Mouse (Mus musculus) embryo, embryonic 9.5 days (tissue): ENCODE results near the gene Dazap1.

Experiments used
- DNase-seq: peaks from one replicate; pipeline ENCODE4 v3.0.0-alpha.2; 2017; ENCODE audit errors: extremely low spot score

Gene Dazap1

DNA sequence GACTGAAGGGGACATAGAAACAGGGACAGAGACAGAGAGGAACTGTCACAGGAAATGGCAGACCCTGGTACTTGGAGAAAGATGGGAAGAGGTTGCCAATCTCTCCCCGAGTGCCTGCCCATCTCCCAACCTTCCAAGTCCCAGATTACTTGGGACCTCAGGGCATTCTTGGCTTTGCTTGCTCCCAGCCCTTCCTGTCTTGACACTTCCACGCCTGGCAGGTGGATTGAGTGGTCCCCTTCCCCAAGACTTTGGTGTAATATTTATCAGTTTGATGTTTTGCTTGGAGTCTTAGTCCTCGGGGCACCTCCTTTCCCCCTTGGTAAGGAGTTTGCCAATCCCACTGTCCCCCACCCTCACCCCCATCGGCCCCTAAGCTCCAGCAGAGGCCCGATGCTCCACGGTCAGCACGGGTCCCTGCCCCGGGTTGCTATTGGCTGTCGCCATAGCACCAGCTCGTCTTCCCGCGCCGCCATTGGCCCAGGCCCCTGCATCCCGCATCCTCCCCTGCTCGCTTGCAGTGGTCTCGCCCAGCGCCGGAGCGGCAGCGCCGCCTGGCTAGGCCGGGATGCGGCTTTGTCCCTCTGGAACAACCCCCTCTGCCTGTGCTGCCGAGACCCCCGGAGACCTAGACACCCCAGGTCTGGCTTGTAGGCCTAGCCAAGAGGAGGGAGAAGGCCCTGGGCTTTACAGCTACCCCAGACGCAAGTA, 37.4 kb downstream of the Dazap1 start:
- peak; percentile 83 for DNase-seq

GRCm38 (mm10) chr10:80299301-80299700, 38.0 kb downstream of the Dazap1 start:
- no peak for DNase-seq

DNA sequence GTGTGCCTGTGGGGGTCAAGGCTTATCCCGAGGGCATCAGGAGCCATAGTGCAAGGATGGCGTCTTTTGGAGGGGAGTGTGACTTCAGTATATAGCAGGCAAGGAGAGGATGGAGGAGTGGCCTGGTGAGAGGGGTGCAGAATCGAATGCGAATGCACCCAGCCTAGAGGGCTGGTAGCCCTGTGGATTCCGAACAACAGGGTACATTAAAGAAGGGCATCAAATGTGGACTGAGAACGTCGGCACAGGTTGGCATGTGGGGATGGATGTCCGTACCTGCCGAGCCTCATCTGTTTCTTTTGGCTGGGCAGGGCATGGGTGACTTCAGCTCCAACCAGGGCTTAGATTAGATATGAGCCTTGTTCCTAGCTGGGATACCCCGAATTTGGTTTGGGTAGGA, 38.5 kb downstream of the Dazap1 start:
- DNase-seq, result no peak

DNA sequence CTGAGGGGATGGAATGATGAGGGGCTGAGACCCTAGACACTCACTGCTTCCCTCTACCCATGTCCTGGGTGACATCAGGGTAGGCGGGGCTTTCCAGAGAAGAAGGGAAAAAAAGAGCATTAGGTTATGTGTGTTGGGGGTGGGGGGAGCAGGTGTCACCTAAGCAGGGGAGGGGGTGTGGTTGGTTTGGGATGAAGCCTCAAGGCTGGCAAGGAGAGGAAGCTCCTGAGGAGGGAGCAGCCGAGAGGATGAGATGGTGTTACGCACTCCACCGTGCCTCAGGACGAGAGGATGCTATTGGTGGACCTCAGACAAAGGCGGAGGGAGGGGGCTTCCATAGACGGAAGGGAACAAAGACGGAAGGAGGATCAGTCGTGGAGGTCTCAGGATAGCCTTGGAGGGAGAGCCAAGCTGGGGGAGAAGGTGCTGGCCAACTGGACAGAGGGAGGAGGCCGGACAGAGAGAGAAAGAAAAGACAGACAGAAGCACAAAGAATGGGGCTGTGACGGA, 39.4 kb downstream of the Dazap1 start:
- no peak for DNase-seq

GRCm38 (mm10) chr10:80301256-80302081, 40.2 kb downstream of the Dazap1 start:
- no peak for DNase-seq

- no peak for DNase-seq
Measured at GRCm38 (mm10) chr10:80302082-80302355, 40.7 kb downstream of the Dazap1 start.

- DNase-seq, result peak; percentile 82
Measured at GRCm38 (mm10) chr10:80302471-80302881, 41.2 kb downstream of the Dazap1 start.

DNA sequence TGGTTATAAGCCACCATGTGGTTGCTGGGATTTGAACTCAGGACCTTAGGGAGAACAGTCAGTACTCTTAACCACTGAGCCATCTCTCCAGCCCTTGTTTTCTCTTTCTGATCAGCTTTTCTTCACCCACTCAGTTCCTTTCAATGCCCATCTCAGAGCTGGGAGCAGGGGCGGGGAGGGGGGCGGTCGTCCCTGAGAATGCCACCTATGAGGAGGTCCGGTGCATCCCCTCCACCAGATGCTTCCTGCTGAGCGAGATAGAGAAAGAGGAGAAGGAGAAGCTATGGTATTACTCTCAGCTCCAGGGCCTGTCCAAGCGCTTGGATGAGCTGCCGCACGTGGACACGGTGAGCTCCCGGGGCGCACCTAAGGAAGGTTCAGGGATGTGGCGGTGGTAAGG, 43.2 kb downstream of the Dazap1 start:
- DNase-seq, result no peak

DNA sequence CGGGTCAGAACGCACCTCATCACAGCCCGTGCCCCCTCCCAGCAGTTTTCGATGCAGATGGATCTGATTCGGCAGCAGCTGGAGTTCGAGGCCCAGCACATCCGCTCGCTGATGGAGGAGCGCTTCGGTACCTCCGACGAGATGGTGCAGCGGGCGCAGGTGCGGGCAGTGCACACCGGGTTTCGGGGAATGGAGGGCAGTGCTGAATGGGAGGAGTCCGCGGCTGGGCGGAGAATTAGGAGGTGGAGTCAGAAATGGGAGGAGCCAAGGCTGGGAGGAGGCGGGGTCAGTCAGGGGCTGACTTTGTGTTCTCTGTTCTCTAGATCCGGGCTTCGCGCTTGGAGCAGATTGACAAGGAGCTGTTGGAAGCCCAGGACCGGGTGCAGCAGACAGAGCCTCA, 43.6 kb downstream of the Dazap1 start:
- no peak for DNase-seq

DNA sequence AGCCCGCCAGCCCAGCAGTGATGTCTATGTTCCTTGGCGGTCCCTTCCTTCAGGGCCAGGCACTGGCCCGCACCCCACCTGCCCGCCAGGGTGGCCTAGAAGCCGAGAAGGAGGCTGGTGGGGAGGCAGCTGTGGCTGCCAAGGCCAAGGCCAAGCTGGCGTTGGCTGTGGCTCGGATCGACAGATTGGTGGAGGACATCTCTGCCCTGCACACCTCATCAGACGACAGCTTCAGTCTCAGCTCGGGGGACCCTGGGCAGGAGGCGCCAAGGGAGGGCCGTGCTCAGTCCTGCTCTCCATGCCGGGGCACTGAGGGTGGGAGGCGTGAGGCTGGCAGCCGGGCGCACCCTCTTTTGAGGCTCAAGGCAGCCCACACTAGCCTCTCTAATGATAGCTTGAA, 50.3 kb downstream of the Dazap1 start:
- no peak for DNase-seq

- DNase-seq, result no peak
Measured at GRCm38 (mm10) chr10:80312586-80313504, 51.6 kb downstream of the Dazap1 start.

- no peak for DNase-seq
Measured at GRCm38 (mm10) chr10:80313627-80314201, 52.4 kb downstream of the Dazap1 start.

GRCm38 (mm10) chr10:80314494-80315001, 53.3 kb downstream of the Dazap1 start:
- DNase-seq, result no peak

- DNase-seq, result no peak
Measured at GRCm38 (mm10) chr10:80315315-80315714, 54.0 kb downstream of the Dazap1 start.

DNA sequence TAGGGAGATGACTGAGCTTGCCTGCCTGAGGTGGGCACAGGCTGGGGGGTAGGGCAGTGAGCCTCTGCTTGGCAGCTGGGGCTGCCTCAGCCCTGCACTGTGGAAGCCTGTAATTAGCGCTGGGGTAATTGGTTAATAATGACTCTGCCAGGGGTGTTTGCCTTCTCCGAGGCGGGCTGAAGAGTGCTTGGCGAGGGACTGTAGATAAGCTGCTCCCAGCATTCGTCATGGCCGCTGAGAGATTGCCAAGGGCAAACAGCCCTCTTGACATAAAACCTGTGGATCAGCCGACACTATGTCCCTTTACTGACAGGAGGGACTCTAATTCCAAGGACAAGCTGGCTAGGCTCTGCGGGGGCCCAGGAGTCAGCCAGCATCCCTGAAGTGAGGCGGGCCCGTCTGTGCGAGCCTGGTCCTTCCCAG, 55.1 kb downstream of the Dazap1 start:
- no peak for DNase-seq

- no peak for DNase-seq
Measured at GRCm38 (mm10) chr10:80317011-80317410, 55.7 kb downstream of the Dazap1 start.

GRCm38 (mm10) chr10:80320340-80320760, 59.1 kb downstream of the Dazap1 start, which contains the start of gene 2310011J03Rik:
Gene 2310011J03Rik (minus strand): TSS chr10:80320537.
- peak; percentile 86 for DNase-seq

DNA sequence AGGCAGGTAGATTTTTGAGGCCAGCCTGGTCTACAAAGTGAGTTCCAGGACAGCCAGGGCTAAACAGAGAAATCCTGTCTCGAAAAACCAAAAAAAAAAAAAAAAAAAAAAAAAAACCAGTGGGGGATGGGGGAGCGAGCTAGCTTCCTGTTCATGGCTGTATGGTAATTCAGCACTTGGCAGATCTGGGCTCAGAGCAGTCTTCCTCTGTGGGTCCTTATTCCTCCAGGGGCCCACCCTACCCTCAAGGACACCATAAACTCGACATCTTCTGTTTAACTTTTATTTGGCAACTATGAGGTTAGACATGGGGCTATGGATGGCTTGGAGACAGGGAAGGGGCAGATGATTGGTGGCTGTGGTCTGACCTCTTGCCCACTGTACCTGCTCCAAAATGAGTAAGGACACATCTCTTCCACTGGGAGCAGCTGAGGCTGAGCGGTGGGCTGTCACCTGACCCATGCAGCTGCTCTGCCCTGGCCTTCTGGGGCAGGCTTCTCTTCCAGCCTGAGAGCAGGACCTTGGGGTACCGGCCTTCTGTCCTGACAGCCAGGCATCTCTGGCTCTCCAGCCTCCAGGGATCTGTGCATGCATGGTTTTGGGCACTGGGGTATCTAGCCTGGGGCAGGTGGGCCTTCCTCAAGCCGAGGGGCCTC, 59.9 kb downstream of the Dazap1 start:
- no peak for DNase-seq

DNA sequence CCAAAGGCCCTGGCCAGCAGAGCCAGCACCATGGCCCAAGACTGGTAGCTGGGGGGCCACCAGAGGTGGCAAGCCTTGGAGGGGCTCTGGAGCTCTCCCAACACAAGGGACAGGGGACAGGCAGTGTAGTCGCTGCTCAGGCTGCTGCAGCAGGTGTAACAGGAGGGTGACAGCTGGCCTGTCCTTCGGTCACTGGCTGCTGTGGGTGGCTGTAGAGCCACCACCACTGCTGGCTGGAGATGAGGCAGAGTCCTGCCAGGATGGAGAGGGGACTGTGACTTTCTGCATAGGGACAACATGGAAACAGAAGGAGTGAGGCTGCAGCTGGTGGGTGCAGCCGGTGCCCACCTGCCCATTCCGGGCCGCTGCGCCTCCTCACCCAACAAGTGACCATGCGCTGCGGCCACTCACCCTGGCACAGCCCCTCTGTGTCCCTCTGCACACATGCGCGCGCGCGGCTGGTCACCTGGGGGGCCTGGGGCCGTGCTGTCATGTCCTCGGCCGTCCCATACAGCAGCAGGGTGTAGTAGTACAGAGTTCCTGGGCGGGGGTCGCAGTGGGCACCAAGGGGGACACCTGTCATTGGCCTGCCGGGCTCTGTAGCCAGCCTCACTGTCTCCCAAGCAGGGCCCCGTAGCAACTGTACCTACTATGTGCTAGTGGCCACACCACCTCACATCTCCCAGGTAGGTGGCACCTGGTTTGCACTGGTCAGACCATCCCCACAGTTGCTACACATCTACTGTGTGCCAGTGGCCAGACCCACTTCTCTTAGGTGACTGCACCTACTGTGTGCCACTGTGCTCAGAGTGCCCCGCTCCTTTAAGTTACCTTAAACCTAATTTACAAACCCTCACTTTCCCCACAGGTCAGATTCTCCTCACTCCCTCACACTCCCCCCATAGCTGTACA, 60.6 kb downstream of the Dazap1 start:
- no peak for DNase-seq

DNA sequence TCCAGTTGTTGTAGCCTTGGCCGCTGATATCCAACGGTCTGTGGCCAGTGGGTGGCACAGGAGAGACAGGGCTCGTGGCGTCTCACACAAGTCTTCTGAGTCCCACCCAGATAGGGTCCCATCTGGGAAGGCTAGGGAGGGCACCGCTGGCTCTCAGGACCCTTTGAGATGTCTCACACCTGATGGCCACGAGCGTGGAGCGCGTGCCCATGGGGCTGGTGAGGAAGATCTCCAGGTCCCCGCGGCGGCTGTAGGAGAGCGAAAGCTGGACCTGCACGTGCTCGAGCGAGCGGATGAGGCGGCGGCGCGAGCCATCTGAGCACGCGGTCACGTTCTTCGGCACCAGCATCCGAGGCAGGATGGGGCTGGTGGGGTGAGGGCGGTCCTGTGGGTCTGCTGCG, 61.5 kb downstream of the Dazap1 start:
- peak; percentile 52 for DNase-seq
